Mouse (Mus musculus): ENCODE measurements around the gene Dynlt1c.
"Not testable (repeated sequence)": the region's sequence is repeated elsewhere in the genome, so short reads cannot be mapped to it uniquely, and the experiment has no call there.

GRCm38 (mm10) chr17:6554243-6554642, 47.2 kb upstream of the Dynlt1c start:
- not testable (repeated sequence) for TF ChIP-seq POLR2A (IDR thresholded peaks at IDR 0.05; ENCODE audit: low read depth, low read length); CTCF (conservative IDR thresholded peaks at IDR 0.05; ENCODE audit: insufficient read depth, insufficient read length, low read depth, low read length)
